Mouse (Mus musculus) 416B (cell line): ENCODE results near the gene Mrpl43.
"Not testable (repeated sequence)": the region's sequence is repeated elsewhere in the genome, so short reads cannot be mapped to it uniquely, and the experiment has no call there.

Source experiments
- DNase-seq: peaks from one replicate; pipeline ENCODE4 v3.0.0; 2011; ENCODE audit warnings: low read depth

Gene Mrpl43

GRCm38 (mm10) chr19:45005957-45006712, at the start of gene Mrpl43:
Gene Mrpl43, minus strand, starts transcription at chr19:45006442.
- DNase-seq, result peak; percentile 90

DNA sequence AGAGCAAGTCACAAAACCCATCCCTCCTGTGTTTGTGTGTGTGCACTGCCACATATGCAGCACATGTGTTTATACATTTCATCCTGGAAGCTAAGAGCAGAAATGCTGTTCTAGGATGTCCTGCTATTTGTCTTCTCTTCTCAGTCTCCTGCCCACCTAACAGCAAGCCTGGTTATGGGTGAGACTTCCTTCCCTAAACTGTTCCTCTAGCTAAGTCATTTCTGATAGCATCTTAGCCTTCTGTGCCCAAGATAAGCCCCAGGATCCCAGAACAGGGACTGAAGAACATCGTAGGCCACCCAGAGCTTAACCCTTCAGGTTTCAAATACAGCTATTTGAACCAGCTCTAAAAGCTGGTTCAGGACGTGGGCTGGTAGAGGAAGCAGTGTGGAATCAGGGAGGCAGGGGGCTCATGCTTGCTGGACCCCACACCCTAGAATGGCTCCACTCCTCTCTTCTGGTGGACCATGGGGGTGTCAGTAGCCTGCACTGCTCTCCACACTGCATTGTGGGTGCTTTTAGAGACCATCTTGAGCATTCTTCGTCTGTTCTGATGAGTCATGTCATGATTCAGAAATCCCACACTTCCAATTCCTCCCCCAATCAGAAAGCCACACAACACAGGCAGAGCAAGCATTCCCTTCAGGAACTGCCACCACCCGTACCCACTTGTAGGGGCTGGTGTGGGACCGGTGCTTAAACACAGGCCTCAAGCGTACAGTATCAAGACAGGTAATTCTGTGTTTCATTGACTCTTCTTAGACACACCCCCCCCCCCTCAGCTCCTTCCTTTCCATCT, 48.8 kb upstream of the Mrpl43 start:
- DNase-seq, result peak; percentile 77

- DNase-seq, result no peak
Measured at GRCm38 (mm10) chr19:45053451-45053850, 47.2 kb upstream of the Mrpl43 start.

DNA sequence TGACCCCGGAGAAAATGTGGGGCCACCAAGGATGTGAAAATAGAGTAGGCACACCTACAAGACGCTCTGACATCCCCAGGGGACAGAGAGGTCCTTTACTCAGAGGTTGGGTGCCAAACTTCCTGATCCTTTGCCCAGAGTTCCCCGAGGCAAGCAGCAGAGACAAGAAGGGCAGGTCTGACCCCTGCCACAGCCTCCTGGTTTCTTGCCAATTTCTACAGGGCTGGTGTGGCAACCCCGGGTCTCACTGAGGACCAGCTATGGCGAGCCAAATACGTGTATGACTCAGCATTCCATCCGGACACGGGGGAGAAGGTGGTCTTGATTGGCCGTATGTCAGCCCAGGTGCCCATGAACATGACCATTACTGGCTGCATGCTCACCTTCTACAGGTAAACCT, 43.3 kb upstream of the Mrpl43 start:
- DNase-seq, result peak; percentile 51

DNA sequence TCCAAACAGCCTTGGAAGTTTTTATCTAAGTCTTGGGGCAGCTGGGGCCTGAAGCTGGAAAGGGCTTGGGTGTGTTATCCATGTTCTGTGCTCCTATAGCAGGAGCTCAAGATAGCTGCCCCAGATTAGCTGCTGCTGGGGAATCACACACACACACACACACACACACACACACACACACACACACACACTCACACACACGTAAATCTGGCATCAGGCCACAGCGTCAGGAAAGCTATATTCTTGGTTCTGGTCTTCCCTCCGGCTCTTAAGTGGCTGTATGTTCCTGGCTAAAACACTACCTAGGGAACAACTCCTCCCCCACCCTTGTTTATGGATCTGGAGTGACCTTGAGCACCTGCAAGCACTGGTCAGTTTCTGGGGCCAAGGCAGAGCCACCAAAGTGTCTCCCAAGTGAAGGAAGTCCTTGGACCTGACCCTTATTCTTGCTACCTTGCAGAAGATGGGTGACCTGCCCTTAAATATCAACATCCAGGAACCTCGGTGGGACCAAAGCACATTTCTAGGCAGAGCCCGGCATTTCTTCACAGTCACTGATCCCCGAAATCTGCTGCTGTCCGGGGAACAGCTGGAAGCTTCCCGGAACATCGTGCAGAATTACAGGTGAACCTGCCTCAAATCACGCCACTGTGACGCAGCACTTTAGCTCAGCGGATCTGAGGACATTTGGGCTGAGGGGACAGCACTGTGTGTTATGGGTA, 42.6 kb upstream of the Mrpl43 start:
- DNase-seq, result no peak

GRCm38 (mm10) chr19:45047935-45048643, 41.8 kb upstream of the Mrpl43 start:
- peak; percentile 89 for DNase-seq

GRCm38 (mm10) chr19:45047417-45047934, 41.2 kb upstream of the Mrpl43 start, which contains the start of gene Sfxn3:
Gene Sfxn3, plus strand, starts transcription at chr19:45047503.
- DNase-seq, result peak; percentile 88

GRCm38 (mm10) chr19:45046523-45047321, 40.5 kb upstream of the Mrpl43 start:
- no peak for DNase-seq

DNA sequence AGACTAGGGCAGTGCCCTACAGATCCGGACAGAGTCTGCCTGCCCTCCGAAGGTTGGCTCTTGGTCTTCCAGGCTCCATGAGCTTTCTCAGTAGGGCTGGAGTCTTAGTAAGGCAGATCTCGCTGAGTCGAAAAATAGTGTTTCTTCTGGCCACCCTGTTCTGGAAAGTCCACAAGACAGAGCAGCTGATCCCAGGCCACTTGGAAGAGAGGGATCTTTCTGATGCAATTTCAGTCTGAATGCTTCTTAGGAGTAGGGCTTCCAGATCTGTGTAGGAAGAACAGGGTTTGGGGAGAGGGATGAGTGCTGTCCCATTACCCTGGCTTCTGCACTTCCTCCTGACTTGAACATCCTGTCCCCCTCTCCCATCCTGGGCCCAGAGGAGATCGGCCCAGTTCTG, 39.4 kb upstream of the Mrpl43 start, which contains the start of gene Pdzd7:
Gene Pdzd7, minus strand, starts transcription at position 67 of the 400 bp plus-strand sequence.
- DNase-seq, result no peak

GRCm38 (mm10) chr19:45045236-45045635, 39.0 kb upstream of the Mrpl43 start:
- DNase-seq, result no peak

DNA sequence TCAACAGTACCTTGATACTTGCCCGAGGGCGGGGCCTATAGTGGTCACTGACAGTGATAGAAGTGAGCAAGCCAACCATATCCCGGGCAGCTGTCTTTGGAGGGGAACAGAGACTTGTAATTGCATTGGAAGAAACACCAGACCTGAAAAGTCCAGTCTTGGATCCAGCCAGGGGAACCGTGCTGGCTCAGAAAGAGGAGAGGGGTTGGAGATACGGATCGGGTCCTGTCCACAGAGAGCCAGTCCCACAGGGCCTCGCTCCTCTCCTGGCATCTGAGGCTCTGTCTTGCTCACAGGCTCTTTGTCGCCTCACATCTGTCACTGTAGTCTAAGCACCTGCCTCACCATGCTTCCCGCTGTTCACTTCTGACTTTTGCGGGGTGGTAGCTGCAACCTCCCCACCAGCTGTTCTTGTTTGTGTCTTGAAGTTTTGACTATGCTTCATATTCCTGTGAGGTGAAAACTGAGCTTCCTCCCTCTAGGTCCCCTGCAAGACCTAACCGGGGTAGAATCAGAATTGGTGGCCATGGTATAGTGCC, 38.2 kb upstream of the Mrpl43 start:
- DNase-seq, result no peak

DNA sequence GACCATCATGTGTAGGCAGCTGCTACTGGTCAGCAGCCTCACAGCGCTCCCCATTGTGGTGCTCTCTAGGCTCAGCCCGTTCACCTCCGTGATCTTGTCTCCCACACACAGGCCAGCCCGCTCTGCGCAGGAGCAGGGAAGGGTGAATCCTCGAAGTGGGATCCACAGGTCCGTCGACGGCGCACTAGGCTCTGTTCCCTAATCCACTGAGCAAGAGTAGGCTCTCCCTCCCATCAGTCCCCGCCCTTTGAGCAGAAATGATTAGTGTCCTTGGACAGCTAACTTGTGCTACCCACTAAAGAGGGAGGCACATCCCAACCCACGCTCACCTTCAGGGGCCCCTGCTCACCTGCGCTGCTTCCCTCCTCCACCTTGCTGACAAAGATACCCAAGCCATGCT, 34.0 kb upstream of the Mrpl43 start:
- DNase-seq, result no peak

DNA sequence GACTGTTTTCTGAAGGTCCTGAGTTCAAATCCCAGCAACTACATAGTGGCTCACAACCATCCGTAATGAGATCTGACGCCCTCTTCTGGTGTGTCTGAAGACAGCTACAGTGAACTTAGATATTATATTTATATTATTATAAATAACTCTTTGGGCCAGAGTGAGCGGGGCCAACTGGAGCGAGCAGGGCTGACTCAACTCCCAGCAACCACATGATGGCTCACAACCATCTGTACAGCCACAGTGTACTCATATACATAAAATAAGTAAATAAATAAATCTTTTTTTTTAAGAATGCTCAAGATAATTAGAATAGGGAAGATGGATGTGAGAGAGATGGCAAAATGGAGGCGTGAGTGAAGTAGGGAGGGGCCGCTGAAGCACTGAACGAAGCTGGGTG, 32.0 kb upstream of the Mrpl43 start:
- DNase-seq, result not testable (repeated sequence)

DNA sequence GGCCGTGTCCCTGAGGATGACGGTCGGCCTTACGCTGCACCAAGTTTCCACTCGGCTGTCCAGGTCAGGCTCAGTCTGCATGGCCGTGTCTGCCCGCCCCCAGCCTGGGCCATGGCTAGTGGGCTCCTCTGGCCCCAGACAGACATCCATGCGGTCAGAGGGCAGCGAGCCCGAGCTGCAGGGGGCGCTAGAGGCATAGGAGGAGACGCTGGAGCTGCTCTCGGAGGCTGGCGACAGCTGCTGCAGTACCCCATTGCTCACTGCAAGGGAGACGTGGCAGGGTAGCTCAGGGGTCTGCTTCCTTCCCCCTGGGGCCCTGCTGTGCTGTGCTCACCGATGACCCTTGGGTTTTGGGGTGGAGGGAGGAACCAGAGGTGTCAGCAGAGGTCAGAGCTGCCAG, 30.6 kb upstream of the Mrpl43 start:
- peak; percentile 78 for DNase-seq

DNA sequence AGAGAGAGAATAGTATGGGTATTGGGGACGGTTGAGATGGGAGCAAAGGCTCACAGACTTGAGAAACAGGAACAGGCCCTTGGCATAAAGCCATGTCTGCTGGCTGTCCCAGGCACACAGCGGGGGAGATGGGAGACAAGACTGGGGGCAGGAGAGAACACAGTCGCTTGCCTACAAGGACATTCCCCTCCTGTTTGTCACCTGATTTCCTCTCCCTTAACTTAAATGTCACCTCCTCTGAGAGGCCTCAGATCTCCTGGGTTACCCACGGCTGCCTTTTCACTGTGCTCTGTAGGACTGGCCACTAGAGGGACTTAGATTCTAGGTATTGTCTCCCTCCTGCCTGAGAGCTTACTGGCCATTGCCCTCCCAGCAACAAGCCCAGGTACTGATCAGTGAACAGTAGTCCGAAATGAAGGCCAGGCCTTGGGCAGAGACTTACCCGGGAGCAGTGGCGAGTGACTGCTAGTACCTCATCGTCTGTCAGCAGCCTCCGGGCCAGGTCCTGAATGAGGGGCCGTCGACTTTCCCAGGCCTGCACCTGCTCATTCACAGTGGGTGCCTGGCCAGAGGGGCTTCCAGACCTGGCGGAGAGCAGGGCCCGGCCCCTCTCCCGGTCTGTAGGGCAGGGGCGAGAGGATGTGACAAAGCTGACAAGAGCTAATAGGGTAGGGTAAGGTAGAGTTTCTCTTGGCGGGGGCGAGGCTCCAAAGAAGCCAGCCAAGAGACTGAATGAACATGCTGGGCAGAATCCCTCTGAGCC, 26.5 kb upstream of the Mrpl43 start:
- DNase-seq, result peak; percentile 78

DNA sequence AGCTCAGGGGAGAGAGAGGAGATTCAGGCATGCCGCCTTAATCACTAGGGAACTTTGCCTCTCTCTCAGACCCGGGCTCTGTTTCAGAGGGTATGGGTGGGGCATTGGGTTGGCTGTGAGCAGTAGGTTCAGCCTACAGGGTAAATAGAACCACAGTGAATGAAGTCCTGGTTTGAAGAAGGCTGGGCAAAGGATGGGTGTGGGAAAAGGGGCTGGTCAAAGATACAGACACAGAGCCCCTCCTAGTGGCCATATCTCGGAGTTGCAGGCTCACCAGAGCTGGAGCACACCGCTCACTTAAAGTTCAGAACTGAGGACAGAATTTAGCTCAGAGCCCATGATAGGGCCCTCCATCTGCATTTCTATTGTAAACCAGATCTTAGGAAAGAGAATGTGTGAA, 25.5 kb upstream of the Mrpl43 start:
- peak; percentile 87 for DNase-seq

GRCm38 (mm10) chr19:45030746-45031693, 24.8 kb upstream of the Mrpl43 start:
- DNase-seq, result peak; percentile 92

- DNase-seq, result peak; percentile 69
Measured at GRCm38 (mm10) chr19:45030111-45030510, 23.9 kb upstream of the Mrpl43 start.

DNA sequence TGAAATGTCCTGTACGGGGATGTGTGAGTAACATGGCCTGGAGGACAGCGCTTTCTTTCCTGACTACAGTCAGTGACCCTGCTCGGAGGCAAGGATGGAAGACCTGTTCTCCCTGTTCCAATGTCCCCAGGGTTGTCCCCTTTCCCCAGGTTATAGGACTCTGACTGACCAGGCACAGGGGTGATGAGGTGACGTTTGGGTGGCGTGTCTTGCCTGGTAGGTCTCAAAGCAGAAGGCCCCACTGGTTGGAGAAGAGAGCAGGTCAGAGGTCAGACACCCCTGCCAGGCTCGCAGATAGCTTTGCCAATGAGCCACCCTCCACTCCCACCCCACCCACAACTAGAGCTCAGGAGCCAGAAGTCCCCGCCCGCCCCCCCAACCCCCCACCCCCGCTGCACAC, 23.3 kb upstream of the Mrpl43 start:
- DNase-seq, result no peak
